Mouse (Mus musculus) stomach, postnatal 0 days (tissue): ENCODE measurements around the gene Dnase1l2.

Source experiments
- CTCF ChIP-seq: IDR thresholded peaks from 2 replicates; pipeline ENCODE4 v1.5.1; 2016; ENCODE audit warnings: antibody characterized with exemption, low read depth, mild to moderate bottlenecking, moderate library complexity
- EP300 ChIP-seq: optimal IDR thresholded peaks from 2 replicates; pipeline ENCODE3; 2016; ENCODE audit warnings: antibody characterized with exemption

DNA sequence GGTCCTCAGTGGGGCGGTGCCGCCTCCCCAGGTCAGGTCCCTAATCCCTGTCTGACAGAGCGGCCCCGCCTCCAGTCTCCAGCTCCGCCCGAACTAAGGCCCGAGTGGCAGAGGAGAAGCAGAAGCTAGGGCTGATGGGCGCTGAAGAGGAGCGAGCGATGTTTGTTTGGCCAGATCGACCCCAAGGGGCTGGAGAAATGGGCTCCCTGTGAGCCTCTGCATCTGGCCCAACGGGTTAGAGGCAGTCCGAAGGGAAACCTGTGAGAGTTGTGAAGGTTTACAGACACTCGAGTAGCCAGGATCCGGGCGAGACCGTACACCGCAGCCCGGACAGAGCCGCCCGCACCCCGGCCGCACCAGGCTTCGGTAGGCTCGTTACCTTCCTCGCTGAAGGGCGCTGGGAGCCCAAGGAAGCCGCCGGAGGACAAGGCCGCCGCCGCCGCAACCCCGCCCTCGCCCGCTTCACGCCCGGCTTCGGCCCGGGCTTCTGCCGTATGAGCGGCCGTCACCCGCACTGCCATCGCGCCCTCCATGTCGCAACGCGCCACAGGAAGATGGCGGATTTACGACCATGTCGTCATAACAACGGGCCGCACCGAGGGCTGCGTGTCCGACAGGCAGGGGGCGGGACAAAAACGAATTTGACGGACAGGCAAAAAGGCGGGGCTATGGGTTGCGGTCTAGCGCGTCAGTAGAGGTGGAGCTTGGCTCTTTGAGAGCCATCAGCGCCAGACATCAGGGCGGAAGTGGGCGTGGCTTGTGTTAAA lies 12.0 kb upstream of the Dnase1l2 start:
- peak; percentile 48 for TF ChIP-seq CTCF
- TF ChIP-seq EP300 = no peak
